Mouse (Mus musculus) adrenal gland (tissue): Measurements from ENCODE around the gene Acta2.

Experiments used
- intact Hi-C: fragments of 180-260 bp; cut with DNase I; formaldehyde crosslinking; loops from one replicate; pipeline ENCODE4 v1.15.1; 2025

The Acta2 gene

GRCm38 (mm10) chr19:34193149-34193548, 62.2 kb downstream of the Acta2 start:
- intact Hi-C loops = no loop called here

GRCm38 (mm10) chr19:34192008-34192963, 63.1 kb downstream of the Acta2 start, which contains the start of gene Stambpl1:
Gene Stambpl1, plus strand, starts transcription at chr19:34192229.
- intact Hi-C loops = no loop called here

GRCm38 (mm10) chr19:34191645-34192007, 63.8 kb downstream of the Acta2 start:
- intact Hi-C loops = no loop called here
